Mouse (Mus musculus) lung, embryonic 15.5 days (tissue): Measurements from ENCODE around the gene Dpagt1. TPM values are rescaled to one million over a fixed set of nuclear protein-coding genes. Genes with fewer than 3 reads are reported as not detected.
A peak's percentile ranks its signal among the peaks of the same experiment; 100 is the strongest.
"Not testable (repeated sequence)": the region's sequence is repeated elsewhere in the genome, so short reads cannot be mapped to it uniquely, and the experiment has no call there.

Source experiments
- ATAC-seq: fragments of 200-750 bp; cut with Nextera tagmentation; 2 replicates; pipeline ENCODE4 v1.8.0; 2017; ENCODE audit warnings: moderate number of reproducible peaks, borderline replicate concordance; ENCODE audit not compliant: low FRiP score, low TSS enrichment; ENCODE audit errors: extremely low read depth
- H3K27ac ChIP-seq: fragments of 300-500 bp; sonication (generic); 2 replicates; pipeline ENCODE4 v1.5.1; 2015; ENCODE audit warnings: moderate library complexity, mild to moderate bottlenecking, inconsistent platforms
- H3K27me3 ChIP-seq: fragments of 300-500 bp; sonication (generic); 2 replicates; pipeline ENCODE4 v1.6.1; 2015; ENCODE audit warnings: inconsistent platforms
- H3K36me3 ChIP-seq: fragments of 300-500 bp; sonication (generic); 2 replicates; pipeline ENCODE4 v1.6.1; 2015; ENCODE audit warnings: inconsistent platforms
- H3K4me1 ChIP-seq: fragments of 300-500 bp; sonication (generic); 2 replicates; pipeline ENCODE4 v1.6.1; 2015; ENCODE audit warnings: inconsistent platforms
- H3K4me2 ChIP-seq: fragments of 300-500 bp; sonication (generic); 2 replicates; pipeline ENCODE4 v1.6.1; 2015; ENCODE audit warnings: inconsistent platforms, mild to moderate bottlenecking, moderate library complexity
- H3K4me3 ChIP-seq: fragments of 300-500 bp; sonication (generic); 2 replicates; pipeline ENCODE4 v1.5.1; 2015; ENCODE audit warnings: mild to moderate bottlenecking, inconsistent platforms
- H3K9ac ChIP-seq: fragments of 300-500 bp; sonication (generic); 2 replicates; pipeline ENCODE4 v1.6.1; 2015; ENCODE audit warnings: inconsistent platforms
- H3K9me3 ChIP-seq: fragments of 300-500 bp; sonication (generic); 2 replicates; pipeline ENCODE4 v1.6.1; 2016; ENCODE audit warnings: inconsistent platforms
- WGBS: fragments of 180-500 bp; shearing (Covaris S2); methylation state at CpG from one replicate; pipeline ENCODE4 v1.1.7; 2015; 5-methylcytosine and 5-hydroxymethylcytosine counted together
- polyA plus RNA-seq: library from polyadenylated mRNA; unstranded; fragments of >200 nt; fragmentation: Nextera tagmentation; extraction: Ambion mirVana; gene quantifications from 2 replicates; pipeline ENCODE4 v1.2.1, GENCODE M21; 2015

The Dpagt1 gene
- polyA plus RNA-seq, 1 experiment from 2014 or later = 36.5 TPM

- Histone ChIP-seq H3K9me3 (no peaks in the 10 kb centered on the region), H3K36me3 (peaks cover 10% of the 10 kb centered on the region), H3K4me2 (peak within 1 kb of the TSS; percentile 85), H3K27ac (peak within 1 kb of the TSS; percentile 56), H3K9ac (peak within 1 kb of the TSS; percentile 74), H3K4me1 (peaks cover 25% of the 10 kb centered on the region), H3K27me3 (no peaks in the 10 kb centered on the region), H3K4me3 (peak within 1 kb of the TSS; percentile 77)
- WGBS = under 1% methylated on average over 63 of the region's 67 CpGs
- peak; percentile 98 for ATAC-seq
These were observed 5.7 kb upstream of the Dpagt1 start, which contains the start of gene C2cd2l for GRCm38 (mm10) chr9:44319887-44320798. C2cd2l (minus strand) TSS chr9:44320285.

DNA sequence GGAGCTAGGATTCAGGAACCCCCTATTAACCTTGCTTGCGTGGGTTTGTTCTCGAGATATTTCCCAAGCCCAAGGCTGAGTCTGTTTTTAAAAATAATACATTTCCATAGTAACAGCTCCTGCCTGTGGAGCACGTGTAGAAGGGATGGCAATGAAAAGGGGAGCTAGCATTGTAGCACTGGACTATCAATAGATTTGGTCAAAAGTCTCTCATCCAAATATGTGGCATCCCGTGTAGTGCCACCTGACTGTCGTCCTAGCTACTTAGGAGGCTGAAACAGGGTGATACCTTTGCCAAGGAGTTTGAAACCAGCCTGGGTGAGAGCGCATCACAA is 5.1 kb upstream of the Dpagt1 start:
- 18% methylated on average over 6 of the region's 6 CpGs for WGBS

DNA sequence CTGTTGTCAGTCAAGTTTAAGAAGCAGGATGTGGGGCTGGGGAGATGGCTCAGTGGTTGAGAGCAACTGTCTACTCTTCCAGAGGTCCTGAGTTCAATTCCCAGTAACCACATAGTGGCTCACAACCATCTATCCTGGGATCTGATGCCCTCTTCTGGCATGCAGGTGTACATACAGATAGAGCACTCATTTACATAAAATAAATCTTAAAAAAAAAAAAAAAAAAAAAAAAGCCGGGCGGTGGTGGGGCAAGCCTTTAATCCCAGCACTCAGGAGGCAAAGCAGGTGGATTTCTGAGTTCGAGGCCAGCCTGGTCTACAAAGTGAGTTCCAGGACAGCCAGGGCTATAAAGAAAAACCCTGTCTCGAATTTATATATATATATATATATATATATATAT is 2.2 kb upstream of the Dpagt1 start:
- not testable (repeated sequence) for H3K4me3 ChIP-seq, H3K9ac ChIP-seq, H3K27me3 ChIP-seq, H3K9me3 ChIP-seq, H3K27ac ChIP-seq, ATAC-seq, H3K4me2 ChIP-seq, H3K36me3 ChIP-seq
- WGBS = 73% methylated on average over 4 of the region's 4 CpGs
- H3K4me1 ChIP-seq = peaks cover 16% of the 10 kb centered on the region

More for the DNA sequence above, 5.1 kb upstream of the Dpagt1 start:
- peaks cover 4% of the 10 kb centered on the region for H3K36me3 ChIP-seq
- peak overlapping the region; percentile 4 for H3K27ac ChIP-seq
- peaks cover 25% of the 10 kb centered on the region for H3K4me1 ChIP-seq
- peak overlapping the region; percentile 77 for H3K4me3 ChIP-seq
- peak overlapping the region; percentile 85 for H3K4me2 ChIP-seq
- no peak for ATAC-seq
- H3K9ac ChIP-seq = peak overlapping the region; percentile 31; the same call in 1 of the 2 replicates
- H3K9me3 ChIP-seq = no peaks in the 10 kb centered on the region
- H3K27me3 ChIP-seq = no peaks in the 10 kb centered on the region

DNA sequence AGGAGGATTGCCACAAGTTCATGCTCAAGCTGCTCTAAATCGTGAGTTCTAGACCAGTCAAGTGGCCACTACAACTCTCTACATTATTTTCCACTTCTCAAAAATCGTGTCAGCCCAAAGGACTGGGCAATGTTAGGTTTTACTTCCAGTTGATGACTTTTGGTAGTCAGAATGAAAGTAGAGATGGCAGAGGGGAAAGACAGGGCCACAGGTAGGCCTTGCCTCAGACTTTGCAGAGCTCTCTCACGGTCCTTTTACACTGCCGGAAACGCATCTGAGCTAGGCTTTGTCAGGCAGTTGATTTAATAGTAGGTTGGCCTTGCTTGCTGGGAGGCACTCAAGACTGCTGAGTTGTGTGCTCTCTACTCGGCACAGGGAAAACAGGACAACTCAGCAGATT is 1.7 kb upstream of the Dpagt1 start:
- Histone ChIP-seq H3K4me1 (peaks cover 12% of the 10 kb centered on the region), H3K27ac (no peak overlapping the region), H3K27me3 (no peaks in the 10 kb centered on the region), H3K4me3 (no peak overlapping the region), H3K9me3 (no peaks in the 10 kb centered on the region), H3K4me2 (no peak overlapping the region), H3K36me3 (peaks cover 4% of the 10 kb centered on the region; the same call in 1 of the 2 replicates), H3K9ac (no peak overlapping the region)
- 67% methylated on average over 6 of the region's 6 CpGs for WGBS
- ATAC-seq = no peak

GRCm38 (mm10) chr9:44325032-44325767 is 619 bp upstream of the Dpagt1 start:
- H3K27ac ChIP-seq = peak overlapping the region; percentile 94; the same call in 1 of the 2 replicates
- peak overlapping the region; percentile 76 for H3K4me2 ChIP-seq
- WGBS = 53% methylated on average over 7 of the region's 8 CpGs
- H3K9me3 ChIP-seq, ATAC-seq, H3K27me3 ChIP-seq, H3K4me1 ChIP-seq: not testable (repeated sequence)
- H3K4me3 ChIP-seq = peak overlapping the region; percentile 66; the same call in 1 of the 2 replicates
- peaks cover 13% of the 10 kb centered on the region for H3K36me3 ChIP-seq
- H3K9ac ChIP-seq = peak overlapping the region; percentile 79; the same call in 1 of the 2 replicates

DNA sequence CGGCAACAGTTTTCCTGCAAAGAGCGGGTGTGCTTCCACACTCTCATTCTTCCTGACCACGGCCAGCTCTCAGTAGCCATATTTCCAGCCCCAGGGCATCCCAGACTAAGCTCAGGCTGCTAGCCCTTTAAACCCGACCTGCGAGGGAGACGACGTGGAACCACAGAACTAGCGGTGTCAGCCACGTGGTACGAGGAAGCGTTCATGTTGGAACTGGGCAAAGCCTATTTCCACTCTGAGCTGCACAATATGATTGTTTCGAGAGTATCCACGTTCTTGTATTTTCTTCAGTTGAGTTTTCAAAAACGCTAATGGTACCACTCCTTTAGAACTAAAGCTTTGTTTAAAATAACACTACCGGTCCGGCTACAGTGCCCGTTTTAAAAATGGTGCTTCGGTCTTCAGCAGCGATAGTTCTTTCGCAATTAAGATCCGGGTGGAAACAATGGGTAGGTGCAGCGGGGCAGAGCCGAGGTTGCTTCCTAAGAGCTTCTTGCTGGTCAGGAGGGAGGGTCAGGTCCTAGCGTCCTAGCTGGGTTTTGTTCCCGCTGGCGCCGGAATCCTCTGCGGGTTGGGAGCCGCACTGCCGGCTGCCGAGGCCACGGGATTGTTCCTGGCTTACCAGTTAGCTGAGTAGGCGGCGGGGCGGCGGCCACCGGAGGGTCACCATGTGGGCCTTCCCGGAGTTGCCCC is 698 bp downstream of the Dpagt1 start:
- peaks cover 5% of the 10 kb centered on the region for H3K4me1 ChIP-seq
- peaks cover 25% of the 10 kb centered on the region for H3K36me3 ChIP-seq
- peak; percentile 92 for ATAC-seq
- H3K9me3 ChIP-seq = no peaks in the 10 kb centered on the region
- peak overlapping the region; percentile 94 for H3K27ac ChIP-seq
- peak overlapping the region; percentile 79 for H3K9ac ChIP-seq
- H3K27me3 ChIP-seq = no peaks in the 10 kb centered on the region
- peak overlapping the region; percentile 66 for H3K4me3 ChIP-seq
- H3K4me2 ChIP-seq = peak overlapping the region; percentile 76
- WGBS = under 1% methylated on average over 38 of the region's 38 CpGs

GRCm38 (mm10) chr9:44327064-44327711 is 1.4 kb downstream of the Dpagt1 start:
- H3K36me3 ChIP-seq = peaks cover 30% of the 10 kb centered on the region
- no peaks in the 10 kb centered on the region for H3K27me3 ChIP-seq
- WGBS = under 1% methylated on average over 22 of the region's 22 CpGs
- peak overlapping the region; percentile 76 for H3K4me2 ChIP-seq
- H3K4me1 ChIP-seq = peaks cover 5% of the 10 kb centered on the region
- peak overlapping the region; percentile 66 for H3K4me3 ChIP-seq
- peak; percentile 48 for ATAC-seq
- no peaks in the 10 kb centered on the region for H3K9me3 ChIP-seq
- peak overlapping the region; percentile 79 for H3K9ac ChIP-seq
- H3K27ac ChIP-seq = peak overlapping the region; percentile 94

DNA sequence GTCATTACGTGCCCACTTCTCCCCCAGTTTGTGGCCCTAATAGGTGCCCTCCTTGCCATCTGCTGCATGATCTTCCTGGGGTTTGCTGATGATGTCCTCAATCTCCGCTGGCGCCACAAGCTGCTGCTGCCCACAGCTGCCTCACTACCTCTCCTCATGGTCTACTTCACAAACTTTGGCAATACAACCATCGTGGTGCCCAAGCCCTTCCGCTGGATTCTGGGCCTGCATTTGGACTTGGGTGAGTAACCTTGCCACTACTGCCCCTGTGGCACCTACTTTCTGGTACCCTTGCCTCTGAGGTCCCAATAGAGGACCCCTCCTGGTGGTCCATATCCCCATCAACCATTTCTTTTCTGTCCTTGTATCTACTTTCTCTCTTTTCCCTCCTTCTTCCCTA is 2.1 kb downstream of the Dpagt1 start:
- Histone ChIP-seq H3K4me3 (peak overlapping the region; percentile 66), H3K9ac (peak overlapping the region; percentile 79), H3K27me3 (no peaks in the 10 kb centered on the region), H3K9me3 (no peaks in the 10 kb centered on the region), H3K36me3 (peaks cover 37% of the 10 kb centered on the region), H3K27ac (peak overlapping the region; percentile 94; the same call in 1 of the 2 replicates), H3K4me1 (peaks cover 5% of the 10 kb centered on the region), H3K4me2 (peak overlapping the region; percentile 76)
- WGBS = 79% methylated on average over 5 of the region's 5 CpGs
- no peak for ATAC-seq

DNA sequence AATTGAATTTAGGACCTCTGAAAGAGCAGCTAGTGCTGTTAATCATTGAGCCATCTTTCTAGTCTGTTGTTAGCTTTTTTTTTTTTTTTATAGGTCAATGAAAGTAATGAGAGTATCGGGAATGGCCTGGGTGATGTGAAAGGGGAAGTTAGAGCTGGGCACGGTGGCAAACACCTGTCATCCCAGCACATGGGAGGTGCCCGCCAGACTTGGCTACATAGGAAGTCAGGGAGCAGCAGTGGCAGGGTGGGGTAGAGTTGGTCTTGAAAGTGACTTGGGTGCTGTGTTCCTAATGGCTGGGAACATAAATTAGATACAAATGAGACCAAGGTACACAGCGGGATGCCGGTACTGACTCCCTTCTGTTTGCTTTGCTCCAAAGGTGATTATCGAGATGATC is 4.9 kb downstream of the Dpagt1 start:
- peaks cover 5% of the 10 kb centered on the region for H3K4me1 ChIP-seq
- peaks cover 48% of the 10 kb centered on the region for H3K36me3 ChIP-seq
- no peak overlapping the region for H3K4me3 ChIP-seq
- ATAC-seq = no peak
- no peaks in the 10 kb centered on the region for H3K9me3 ChIP-seq
- 95% methylated on average over 6 of the region's 6 CpGs for WGBS
- no peak overlapping the region for H3K27ac ChIP-seq
- no peak overlapping the region for H3K9ac ChIP-seq
- H3K27me3 ChIP-seq = no peaks in the 10 kb centered on the region
- no peak overlapping the region for H3K4me2 ChIP-seq

GRCm38 (mm10) chr9:44332918-44333638 is 7.3 kb downstream of the Dpagt1 start:
- Histone ChIP-seq H3K9me3 (no peaks in the 10 kb centered on the region), H3K36me3 (peaks cover 65% of the 10 kb centered on the region), H3K9ac (no peak overlapping the region), H3K4me2 (no peak overlapping the region), H3K4me1 (peaks cover 19% of the 10 kb centered on the region), H3K27ac (no peak overlapping the region), H3K27me3 (no peaks in the 10 kb centered on the region), H3K4me3 (no peak overlapping the region)
- ATAC-seq = no peak
- 93% methylated on average over 13 of the region's 13 CpGs for WGBS
